In the genomic region with DNA sequence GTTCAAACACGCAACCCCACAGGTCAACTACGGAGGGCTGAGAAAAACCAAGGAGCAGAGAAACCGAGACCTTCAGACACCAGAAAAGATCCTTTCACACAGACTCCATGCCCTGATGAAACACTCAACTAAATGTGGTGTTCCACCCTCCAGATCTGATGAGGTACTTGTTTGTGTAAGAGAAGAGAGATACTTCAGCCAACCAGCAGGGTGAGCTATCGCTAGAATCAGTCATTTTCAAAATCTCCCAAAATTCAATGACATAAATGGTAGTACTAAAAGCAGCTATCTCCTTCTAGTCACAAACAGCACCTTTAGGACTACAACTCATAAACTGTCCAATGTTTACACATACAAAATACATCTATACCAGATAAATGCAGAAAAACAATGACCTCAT, we compare ENCODE assay signal across 10 mouse cellular contexts. TPM values are rescaled to one million over a fixed set of nuclear protein-coding genes. Genes with fewer than 3 reads are reported as not detected.
DNase-seq lines count a peak whose midpoint lies in the region; ATAC-seq and TF ChIP-seq lines count a peak whose summit lies in the region.
"Had no signal": no experiment of that assay in that cellular context is flagged by ENCODE, and none has a peak within 500 bp of the region (broad histone marks: within the 10 kb centered on the region; RNA-seq: fewer than 3 reads in every experiment).

No protein-coding gene starts in this region.

- no peak for ATAC-seq in liver, embryonic 14.5 days (ENCODE audit: insufficient read depth)
- no peak for ATAC-seq in liver, embryonic 11.5 days (replicated peaks; ENCODE audit: low FRiP score)
- ATAC-seq in neutrophil, adult 5-6 weeks (ENCODE audit: extremely low read depth, insufficient number of reproducible peaks, low FRiP score, poor library complexity, severe bottlenecking) = peak; percentile 37; the same call in 1 of the 2 replicates

- H3K9ac ChIP-seq in liver, embryonic 14.5 days (replicated peaks) = no peak overlapping the region
- no peak overlapping the region for H3K9ac ChIP-seq in liver, embryonic 11.5 days (ENCODE audit: low read depth, low read length)
- H3K9ac ChIP-seq: heart, embryonic 13.5 days had no signal

- no peak overlapping the region for H3K27ac ChIP-seq in liver, embryonic 14.5 days
- no peak overlapping the region for H3K27ac ChIP-seq in liver, embryonic 11.5 days (ENCODE audit: low read depth, low read length)
- H3K27ac ChIP-seq: heart, embryonic 13.5 days had no signal

- no peaks in the 10 kb centered on the region for H3K27me3 ChIP-seq in liver, embryonic 14.5 days (ENCODE audit: control insufficient read depth, insufficient read depth, low read length)
- H3K27me3 ChIP-seq in liver, embryonic 11.5 days (replicated peaks; ENCODE audit: control insufficient read depth, insufficient read depth, low read length) = no peaks in the 10 kb centered on the region
- H3K27me3 ChIP-seq: heart, embryonic 13.5 days had no signal

- no peak overlapping the region for H3K4me3 ChIP-seq in liver, embryonic 14.5 days (ENCODE audit: insufficient read depth in 1 of 2, low read depth in 2 of 2, low read length in 2 of 2)
- no peak overlapping the region for H3K4me3 ChIP-seq in liver, embryonic 11.5 days (ENCODE audit: low read depth, low read length)
- H3K4me3 ChIP-seq: erythroblast, embryonic 14.5 days; heart, embryonic 13.5 days had no signal

- H3K4me1 ChIP-seq in liver, embryonic 14.5 days (replicated peaks; ENCODE audit: control insufficient read depth in 2 of 2, insufficient read depth in 2 of 2, low read length in 1 of 2) = peaks cover 14 to 22% of the 10 kb centered on the region in 2 experiments
- peaks cover 17% of the 10 kb centered on the region for H3K4me1 ChIP-seq in liver, embryonic 11.5 days (replicated peaks; ENCODE audit: control insufficient read depth, insufficient read depth, low read length)

- no peak for TF ChIP-seq EP300 in liver, embryonic 14.5 days (IDR thresholded peaks at IDR 0.05; ENCODE audit: low read depth)

- TF ChIP-seq CTCF in liver, embryonic 14.5 days (IDR thresholded peaks at IDR 0.05; ENCODE audit: low read depth) = peak; percentile 64
- peak; percentile 14; the same call in 1 of the 2 replicates for TF ChIP-seq CTCF in brain, embryonic 14.5 days (IDR thresholded peaks at IDR 0.05; ENCODE audit: borderline replicate concordance, extremely low read depth, insufficient read depth, insufficient read length)

- H3K9me3 ChIP-seq in liver, embryonic 14.5 days (ENCODE audit: control insufficient read depth, low read length) = no peaks in the 10 kb centered on the region
- no peaks in the 10 kb centered on the region for H3K9me3 ChIP-seq in liver, embryonic 11.5 days (ENCODE audit: control insufficient read depth, low read length)
- H3K9me3 ChIP-seq: heart, embryonic 13.5 days had no signal

- DNase-seq in cerebellum, postnatal 14 days = peak; percentile 27 to 34
- DNase-seq in cerebellum, adult 9-11 months = no peak
- no peak for DNase-seq in liver, embryonic 14.5 days (ENCODE audit: low read depth in 3 of 3, low spot score in 3 of 3)
- DNase-seq in liver, embryonic 11.5 days (ENCODE audit: low spot score) = no peak
- DNase-seq in brain, embryonic 14.5 days (ENCODE audit: low read depth) = peak; percentile 35
- no peak for DNase-seq in layer of hippocampus, postnatal 36 days
- DNase-seq in gastrocnemius, postnatal 25 days = no peak

- 78% methylated on average over 4 of the region's 4 CpGs for WGBS in liver, embryonic 14.5 days (ENCODE audit: insufficient replicate concordance)
- 87% methylated on average over 4 of the region's 4 CpGs for WGBS in liver, embryonic 11.5 days

- H3K36me3 ChIP-seq in liver, embryonic 14.5 days (replicated peaks; ENCODE audit: control insufficient read depth, insufficient read depth, low read depth) = peaks cover 5% of the 10 kb centered on the region
- H3K36me3 ChIP-seq in liver, embryonic 11.5 days (ENCODE audit: control insufficient read depth, insufficient read depth, low read length) = 0 out of 2 replicates have a peak, but pooled peaks cover 2% of the 10 kb centered on the region

- H3K4me2 ChIP-seq in liver, embryonic 14.5 days (ENCODE audit: low read depth) = no peak overlapping the region
- H3K4me2 ChIP-seq in liver, embryonic 11.5 days = no peak overlapping the region

- TF ChIP-seq POLR2A in brain, embryonic 14.5 days (IDR thresholded peaks at IDR 0.05; ENCODE audit: borderline replicate concordance, extremely low read depth, insufficient read depth, insufficient read length, poor library complexity, severe bottlenecking) = no peak

RNA-seq across cellular contexts. Expression of gene Zfp644, which starts 4.1 kb away (rescaled TPM):
- 6.9 and 11.0 TPM in 2 replicates for polyA plus RNA-seq in liver, embryonic 14.5 days (2012; rRNA removed)
- 19.4 and 21.8 TPM in 2 replicates for polyA plus RNA-seq in liver, embryonic 14.5 days (2014; fragmentation: Nextera tagmentation; extraction: Ambion mirVana)
- polyA plus RNA-seq in liver, embryonic 11.5 days (2014; fragmentation: Nextera tagmentation; extraction: Ambion mirVana) = 36.6 and 44.4 TPM in 2 replicates
- 49.9 and 50.5 TPM in 2 replicates for polyA plus RNA-seq in brain, embryonic 14.5 days (2012; rRNA removed)
- 99.7 TPM in 2 replicates for total RNA-seq in neutrophil, adult 5-6 weeks (2017)
- total RNA-seq in layer of hippocampus, postnatal 36 days (2021) = 100 to 1,000 TPM; 105 to 107 TPM
- 10 to 100 TPM; 41.3 to 43.0 TPM for total RNA-seq in gastrocnemius, postnatal 25 days (2021)

Comparison
In these comparisons a context has a peak if more than half of its experiments do, and no peak if none do; other contexts are left out.
1. DNase-seq: peak in cerebellum, postnatal 14 days (2 of 2) and brain, embryonic 14.5 days (single experiment); none in cerebellum, adult 9-11 months (single experiment), liver, embryonic 14.5 days (0 of 3), liver, embryonic 11.5 days (single experiment), layer of hippocampus, postnatal 36 days (0 of 2) and gastrocnemius, postnatal 25 days (single experiment).